Mouse (Mus musculus): ENCODE data around the gene Tfrc. TPM values are rescaled to one million over a fixed set of nuclear protein-coding genes. Genes with fewer than 3 reads are reported as not detected.

Tfrc gene
- total and polyA plus RNA-seq, 2 experiments from 2014 or later = 35.3 to 112 TPM

GRCm38 (mm10) chr16:32641440-32642219 lies 32.9 kb downstream of the Tfrc start:
- DNase-seq (no peak), ATAC-seq (no peak)
- Histone ChIP-seq H3K9ac (no peak overlapping the region), H3K27me3 (ENCODE audit: insufficient read depth, low read length) (no peaks in the 10 kb centered on the region), H3K4me3 (ENCODE audit: low read depth, low read length) (no peak overlapping the region), H3K4me1 (ENCODE audit: insufficient read depth) (peaks cover 17% of the 10 kb centered on the region), H3K27ac (ENCODE audit: low read depth, low read length) (no peak overlapping the region), H3K4me2 (ENCODE audit: low read depth) (no peak overlapping the region), H3K36me3 (ENCODE audit: insufficient read depth) (no peaks in the 10 kb centered on the region), H3K9me3 (ENCODE audit: low read length) (no peaks in the 10 kb centered on the region)
- TF ChIP-seq CTCF (IDR thresholded peaks at IDR 0.05; ENCODE audit: low read depth) = no peak
- 57% methylated on average over 20 of the region's 20 CpGs for WGBS

- no peak overlapping the region for H3K4me3 ChIP-seq (ENCODE audit: low read depth, low read length)
- no peaks in the 10 kb centered on the region for H3K36me3 ChIP-seq (ENCODE audit: insufficient read depth)
- WGBS = 27% methylated on average over 13 of the region's 13 CpGs
- TF ChIP-seq CTCF (IDR thresholded peaks at IDR 0.05; ENCODE audit: low read depth) = no peak
- H3K9ac ChIP-seq = no peak overlapping the region
- no peak; the same call in 1 of the 2 replicates for ATAC-seq
- peaks cover 17% of the 10 kb centered on the region for H3K4me1 ChIP-seq (ENCODE audit: insufficient read depth)
- peak; percentile 34 for DNase-seq
- H3K27ac ChIP-seq (ENCODE audit: low read depth, low read length) = no peak overlapping the region
- no peaks in the 10 kb centered on the region for H3K27me3 ChIP-seq (ENCODE audit: insufficient read depth, low read length)
- H3K4me2 ChIP-seq (ENCODE audit: low read depth) = peak overlapping the region; percentile 27
- H3K9me3 ChIP-seq (ENCODE audit: low read length) = no peaks in the 10 kb centered on the region
These were observed 33.6 kb downstream of the Tfrc start for GRCm38 (mm10) chr16:32642280-32642679.

GRCm38 (mm10) chr16:32643661-32644061 lies 34.9 kb downstream of the Tfrc start, which contains the start of gene Tnk2:
Gene Tnk2 (plus strand): TSS chr16:32643874.
- ATAC-seq (peak; percentile 91), DNase-seq (peak; percentile 90)
- TF ChIP-seq CTCF (IDR thresholded peaks at IDR 0.05; ENCODE audit: low read depth) = no peak
- peak within 1 kb of the TSS; percentile 81 for H3K9ac ChIP-seq
- H3K27ac ChIP-seq (ENCODE audit: low read depth, low read length) = peak within 1 kb of the TSS; percentile 84
- peak within 1 kb of the TSS; percentile 92 for H3K4me3 ChIP-seq (ENCODE audit: low read depth, low read length)
- H3K9me3 ChIP-seq (ENCODE audit: low read length) = no peaks in the 10 kb centered on the region
- H3K4me2 ChIP-seq (ENCODE audit: low read depth) = peak within 1 kb of the TSS; percentile 68
- H3K36me3 ChIP-seq (ENCODE audit: insufficient read depth) = no peaks in the 10 kb centered on the region
- no peaks in the 10 kb centered on the region for H3K27me3 ChIP-seq (ENCODE audit: insufficient read depth, low read length)
- H3K4me1 ChIP-seq (ENCODE audit: insufficient read depth) = peaks cover 17% of the 10 kb centered on the region
- WGBS = 4% methylated on average over 32 of the region's 40 CpGs

- ATAC-seq (peak; percentile 77), DNase-seq (peak; percentile 56)
- Histone ChIP-seq H3K27me3 (ENCODE audit: insufficient read depth, low read length) (no peaks in the 10 kb centered on the region), H3K9ac (peak overlapping the region; percentile 81), H3K36me3 (ENCODE audit: insufficient read depth) (no peaks in the 10 kb centered on the region), H3K4me1 (ENCODE audit: insufficient read depth) (peaks cover 17% of the 10 kb centered on the region), H3K4me3 (ENCODE audit: low read depth, low read length) (peak overlapping the region; percentile 92), H3K4me2 (ENCODE audit: low read depth) (peak overlapping the region; percentile 68), H3K9me3 (ENCODE audit: low read length) (no peaks in the 10 kb centered on the region), H3K27ac (ENCODE audit: low read depth, low read length) (peak overlapping the region; percentile 84)
- no peak for TF ChIP-seq CTCF (IDR thresholded peaks at IDR 0.05; ENCODE audit: low read depth)
- 5% methylated on average over 70 of the region's 82 CpGs for WGBS
These were observed 35.5 kb downstream of the Tfrc start for GRCm38 (mm10) chr16:32644069-32644800.

- Histone ChIP-seq H3K36me3 (ENCODE audit: insufficient read depth) (no peaks in the 10 kb centered on the region), H3K9ac (peak overlapping the region; percentile 81), H3K9me3 (ENCODE audit: low read length) (no peaks in the 10 kb centered on the region), H3K4me3 (ENCODE audit: low read depth, low read length) (peak overlapping the region; percentile 92), H3K27ac (ENCODE audit: low read depth, low read length) (peak overlapping the region; percentile 84), H3K27me3 (ENCODE audit: insufficient read depth, low read length) (no peaks in the 10 kb centered on the region), H3K4me2 (ENCODE audit: low read depth) (peak overlapping the region; percentile 68), H3K4me1 (ENCODE audit: insufficient read depth) (peaks cover 17% of the 10 kb centered on the region)
- 10% methylated on average over 12 of the region's 12 CpGs for WGBS
- ATAC-seq = peak; percentile 16; the same call in 1 of the 2 replicates
- no peak for TF ChIP-seq CTCF (IDR thresholded peaks at IDR 0.05; ENCODE audit: low read depth)
- no peak for DNase-seq
These were observed 36.1 kb downstream of the Tfrc start for GRCm38 (mm10) chr16:32644801-32645170.

GRCm38 (mm10) chr16:32645361-32645914 lies 36.7 kb downstream of the Tfrc start:
- DNase-seq = peak; percentile 54

More at GRCm38 (mm10) chr16:32645361-32645914, 36.7 kb downstream of the Tfrc start:
- Histone ChIP-seq H3K9me3 (ENCODE audit: low read length) (no peaks in the 10 kb centered on the region), H3K9ac (peak overlapping the region; percentile 81; the same call in 1 of the 2 replicates), H3K4me1 (ENCODE audit: insufficient read depth) (peaks cover 17% of the 10 kb centered on the region), H3K36me3 (ENCODE audit: insufficient read depth) (no peaks in the 10 kb centered on the region), H3K27ac (ENCODE audit: low read depth, low read length) (peak overlapping the region; percentile 84; the same call in 1 of the 2 replicates), H3K4me3 (ENCODE audit: low read depth, low read length) (peak overlapping the region; percentile 92), H3K4me2 (ENCODE audit: low read depth) (peak overlapping the region; percentile 68), H3K27me3 (ENCODE audit: insufficient read depth, low read length) (no peaks in the 10 kb centered on the region)
- TF ChIP-seq CTCF (IDR thresholded peaks at IDR 0.05; ENCODE audit: low read depth) = peak; percentile 47; the same call in 1 of the 2 replicates
- WGBS = 12% methylated on average over 14 of the region's 14 CpGs
- ATAC-seq = peak; percentile 23; the same call in 1 of the 2 replicates

Data from forebrain, postnatal 0 days (tissue).